Mouse (Mus musculus) heart, embryonic 15.5 days (tissue): ENCODE results near the gene Olfr995. TPM values are rescaled to one million over a fixed set of nuclear protein-coding genes. Genes with fewer than 3 reads are reported as not detected.

Source experiments
- ATAC-seq: fragments of 200-750 bp; cut with Nextera tagmentation; replicated peaks from 2 replicates; pipeline ENCODE4 v1.8.0; 2017; ENCODE audit warnings: low read depth, moderate TSS enrichment; ENCODE audit not compliant: insufficient number of reproducible peaks, insufficient read depth, low FRiP score
- H3K27ac ChIP-seq: fragments of 300-500 bp; sonication (generic); 2 replicates; pipeline ENCODE4 v1.5.1; 2015; ENCODE audit warnings: mild to moderate bottlenecking, inconsistent platforms
- H3K27me3 ChIP-seq: fragments of 300-500 bp; sonication (generic); 2 replicates; pipeline ENCODE4 v1.6.1; 2015; ENCODE audit warnings: inconsistent platforms
- H3K36me3 ChIP-seq: fragments of 300-500 bp; sonication (generic); 2 replicates; pipeline ENCODE4 v1.6.1; 2015; ENCODE audit warnings: mild to moderate bottlenecking, inconsistent platforms
- H3K4me1 ChIP-seq: fragments of 300-500 bp; sonication (generic); replicated peaks from 2 replicates; pipeline ENCODE4 v1.6.1; 2015; ENCODE audit warnings: inconsistent platforms
- H3K4me2 ChIP-seq: fragments of 300-500 bp; sonication (generic); 2 replicates; pipeline ENCODE4 v1.6.1; 2015; ENCODE audit warnings: inconsistent platforms, mild to moderate bottlenecking, moderate library complexity
- H3K4me3 ChIP-seq: fragments of 300-500 bp; sonication (generic); 2 replicates; pipeline ENCODE4 v1.5.1; 2015; ENCODE audit warnings: mild to moderate bottlenecking, inconsistent platforms
- H3K9ac ChIP-seq: fragments of 300-500 bp; sonication (generic); 2 replicates; pipeline ENCODE4 v1.6.1; 2015; ENCODE audit warnings: mild to moderate bottlenecking, inconsistent platforms
- H3K9me3 ChIP-seq: fragments of 300-500 bp; sonication (generic); replicated peaks from 2 replicates; pipeline ENCODE4 v1.6.1; 2016; ENCODE audit warnings: inconsistent platforms
- WGBS: fragments of 180-500 bp; shearing (Covaris S2); methylation state at CpG from one replicate; pipeline ENCODE4 v1.1.7; 2015; ENCODE audit warnings: mixed read lengths; 5-methylcytosine and 5-hydroxymethylcytosine counted together
- polyA plus RNA-seq: library from polyadenylated mRNA; unstranded; fragments of >200 nt; fragmentation: Nextera tagmentation; extraction: Ambion mirVana; gene quantifications from 2 replicates; pipeline ENCODE4 v1.2.1, GENCODE M21; 2015

Gene Olfr995
- polyA plus RNA-seq: not detected in 2 replicates

- no peaks in the 10 kb centered on the region for H3K4me1 ChIP-seq
- no peak for ATAC-seq
- H3K27me3 ChIP-seq: no peaks in the 10 kb centered on the region
- H3K27ac ChIP-seq: no peak within 1 kb of the TSS
- no peak within 1 kb of the TSS for H3K9ac ChIP-seq
- H3K4me2 ChIP-seq: no peak within 1 kb of the TSS
- H3K36me3 ChIP-seq: no peaks in the 10 kb centered on the region
- H3K9me3 ChIP-seq: no peaks in the 10 kb centered on the region
- WGBS: 11% methylated on average over 1 of the region's 1 CpGs
- no peak within 1 kb of the TSS for H3K4me3 ChIP-seq
Measured at GRCm38 (mm10) chr2:85443539-85443938, at the start of gene Olfr995. Olfr995 (minus strand) TSS chr2:85443639.

GRCm38 (mm10) chr2:85490396-85490795 is 47.0 kb upstream of the Olfr995 start:
- Histone ChIP-seq H3K9ac (no peak overlapping the region), H3K4me2 (no peak overlapping the region), H3K27me3 (no peaks in the 10 kb centered on the region), H3K36me3 (no peaks in the 10 kb centered on the region), H3K9me3 (no peaks in the 10 kb centered on the region), H3K4me1 (no peaks in the 10 kb centered on the region), H3K27ac (no peak overlapping the region), H3K4me3 (no peak overlapping the region)
- no peak for ATAC-seq
- WGBS: 65% methylated on average over 5 of the region's 5 CpGs

GRCm38 (mm10) chr2:85466801-85467325 is 23.4 kb upstream of the Olfr995 start:
- no peak for ATAC-seq

GRCm38 (mm10) chr2:85442546-85442945 is 893 bp downstream of the Olfr995 start:
- Histone ChIP-seq H3K4me2 (no peak overlapping the region), H3K27ac (no peak overlapping the region), H3K4me1 (no peaks in the 10 kb centered on the region), H3K36me3 (no peaks in the 10 kb centered on the region), H3K4me3 (no peak overlapping the region), H3K27me3 (no peaks in the 10 kb centered on the region), H3K9ac (no peak overlapping the region), H3K9me3 (no peaks in the 10 kb centered on the region)
- no peak for ATAC-seq

More at GRCm38 (mm10) chr2:85466801-85467325, 23.4 kb upstream of the Olfr995 start:
- H3K36me3 ChIP-seq: no peaks in the 10 kb centered on the region
- H3K4me1 ChIP-seq: no peaks in the 10 kb centered on the region
- no peak overlapping the region for H3K27ac ChIP-seq
- H3K9ac ChIP-seq: no peak overlapping the region
- H3K9me3 ChIP-seq: no peaks in the 10 kb centered on the region
- no peak overlapping the region for H3K4me2 ChIP-seq
- no peaks in the 10 kb centered on the region for H3K27me3 ChIP-seq
- 67% methylated on average over 3 of the region's 3 CpGs for WGBS
- no peak overlapping the region for H3K4me3 ChIP-seq

- H3K27me3 ChIP-seq: no peaks in the 10 kb centered on the region
- H3K4me3 ChIP-seq: no peak within 1 kb of the TSS
- no peak for ATAC-seq
- H3K9me3 ChIP-seq: no peaks in the 10 kb centered on the region
- H3K4me2 ChIP-seq: no peak within 1 kb of the TSS
- WGBS: 90% methylated on average over 3 of the region's 3 CpGs
- H3K9ac ChIP-seq: no peak within 1 kb of the TSS
- no peaks in the 10 kb centered on the region for H3K36me3 ChIP-seq
- no peak within 1 kb of the TSS for H3K27ac ChIP-seq
- H3K4me1 ChIP-seq: no peaks in the 10 kb centered on the region
Measured at GRCm38 (mm10) chr2:85436351-85436750, 7.1 kb downstream of the Olfr995 start, which contains the start of gene Olfr994. Olfr994 (minus strand) TSS chr2:85436451.

DNA sequence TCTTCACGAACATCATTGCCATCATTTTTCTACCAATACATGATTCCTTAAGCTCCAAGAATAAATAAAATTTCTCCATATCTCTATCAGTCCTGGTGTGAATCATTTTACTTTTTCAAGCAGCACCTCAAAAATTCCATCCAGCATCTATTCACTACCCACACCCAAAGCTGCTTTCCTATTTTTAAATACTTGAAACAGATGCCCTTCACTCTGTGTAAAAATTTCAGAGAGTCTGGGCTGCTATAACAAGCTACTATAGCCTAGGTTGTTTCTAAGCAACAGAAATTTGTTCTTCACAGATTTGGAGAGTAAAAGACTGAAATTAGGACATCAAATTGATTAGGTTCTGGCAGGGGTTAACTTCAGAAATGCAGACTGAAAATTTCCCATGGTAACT is 17.5 kb downstream of the Olfr995 start:
- no peaks in the 10 kb centered on the region for H3K36me3 ChIP-seq
- no peak overlapping the region for H3K4me2 ChIP-seq
- H3K9me3 ChIP-seq: no peaks in the 10 kb centered on the region
- WGBS: 70% methylated on average over 1 of the region's 1 CpGs
- no peak for ATAC-seq
- no peak overlapping the region for H3K9ac ChIP-seq
- H3K27ac ChIP-seq: no peak overlapping the region
- no peaks in the 10 kb centered on the region for H3K4me1 ChIP-seq
- no peak overlapping the region for H3K4me3 ChIP-seq
- no peaks in the 10 kb centered on the region for H3K27me3 ChIP-seq

DNA sequence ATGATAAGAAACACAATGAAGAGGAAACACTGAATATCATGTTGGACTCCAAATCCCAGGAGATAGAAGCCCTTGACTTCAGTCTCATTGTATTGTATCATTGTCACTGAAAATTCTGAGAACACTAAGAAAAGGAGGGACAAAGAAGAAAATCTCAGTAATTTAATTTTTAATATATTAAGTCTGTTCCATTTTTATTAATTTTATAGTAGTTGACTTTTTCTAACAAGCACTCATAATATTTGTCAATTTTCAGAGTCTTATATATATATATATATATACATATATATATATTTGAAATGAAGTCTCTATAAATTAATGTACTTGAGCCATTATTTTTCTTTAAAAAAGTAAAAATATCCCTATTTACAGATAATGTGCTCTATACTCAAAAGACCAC is 28.7 kb downstream of the Olfr995 start, which contains the start of gene Olfr993:
Gene Olfr993, minus strand, starts transcription at position 101 of the 400 bp plus-strand sequence.
- Histone ChIP-seq H3K4me2 (no peak within 1 kb of the TSS), H3K9me3 (no peaks in the 10 kb centered on the region), H3K4me1 (no peaks in the 10 kb centered on the region), H3K9ac (no peak within 1 kb of the TSS), H3K36me3 (no peaks in the 10 kb centered on the region), H3K4me3 (no peak within 1 kb of the TSS), H3K27ac (no peak within 1 kb of the TSS), H3K27me3 (no peaks in the 10 kb centered on the region)
- ATAC-seq: no peak

DNA sequence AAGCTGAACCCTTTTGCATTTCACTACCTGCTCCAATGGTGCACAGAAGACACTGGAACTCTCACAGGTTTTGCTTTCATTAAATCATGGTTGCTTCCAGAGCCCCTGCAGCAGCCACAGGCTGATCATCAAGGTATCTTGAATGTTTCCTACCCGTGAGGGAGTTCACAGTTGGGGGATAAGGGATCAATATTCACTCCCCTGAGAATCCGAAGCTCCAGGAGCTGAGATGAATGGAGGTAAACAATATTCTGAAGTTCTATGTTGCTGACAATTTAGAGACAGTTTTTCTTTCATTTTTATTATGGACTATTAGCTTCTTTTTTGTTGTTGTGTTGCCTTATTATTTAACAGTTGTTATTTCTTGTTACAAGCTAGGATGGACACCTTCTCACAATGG is 34.1 kb downstream of the Olfr995 start, which contains the start of gene Olfr992:
Gene Olfr992, minus strand, starts transcription at position 101 of the 400 bp plus-strand sequence.
- no peak within 1 kb of the TSS for H3K4me3 ChIP-seq
- H3K9me3 ChIP-seq: no peaks in the 10 kb centered on the region
- H3K4me2 ChIP-seq: no peak within 1 kb of the TSS
- H3K4me1 ChIP-seq: no peaks in the 10 kb centered on the region
- no peak for ATAC-seq
- WGBS: 44% methylated on average over 2 of the region's 2 CpGs
- H3K36me3 ChIP-seq: no peaks in the 10 kb centered on the region
- H3K9ac ChIP-seq: no peak within 1 kb of the TSS
- H3K27ac ChIP-seq: no peak within 1 kb of the TSS
- no peaks in the 10 kb centered on the region for H3K27me3 ChIP-seq

Other genes with a start within 250 kb of the Olfr995 start
- gene Lrrc55, start 246.4 kb downstream of the Olfr995 start, polyA plus RNA-seq: 0.37 and 0.48 TPM in 2 replicates
- not detected in 2 replicates for gene Olfr987, start 104.3 kb downstream of the Olfr995 start, polyA plus RNA-seq
- gene Olfr988, start 80.4 kb downstream of the Olfr995 start, polyA plus RNA-seq: not detected in 2 replicates
- not detected in 2 replicates for gene Olfr992, start 34.2 kb downstream of the Olfr995 start, polyA plus RNA-seq
- gene Olfr993, start 28.8 kb downstream of the Olfr995 start, polyA plus RNA-seq: not detected in 2 replicates
- not detected in 2 replicates for gene Olfr994, start 7.2 kb downstream of the Olfr995 start, polyA plus RNA-seq
- 0.15 and 0.29 TPM in 2 replicates for gene 4833423E24Rik, start 75.4 kb upstream of the Olfr995 start, polyA plus RNA-seq
- gene Olfr996, start 135.6 kb upstream of the Olfr995 start, polyA plus RNA-seq: not detected in 2 replicates
- gene Olfr998, start 145.3 kb upstream of the Olfr995 start, polyA plus RNA-seq: not detected in 2 replicates
- not detected in 2 replicates for gene Olfr1000, start 168.3 kb upstream of the Olfr995 start, polyA plus RNA-seq
- gene Olfr1002, start 207.1 kb upstream of the Olfr995 start, polyA plus RNA-seq: not detected in 2 replicates
- not detected in 2 replicates for gene Olfr154, start 220.8 kb upstream of the Olfr995 start, polyA plus RNA-seq
- not detected in 2 replicates for gene Olfr1006, start 235.1 kb upstream of the Olfr995 start, polyA plus RNA-seq
- gene Olfr1008, start 245.8 kb upstream of the Olfr995 start, polyA plus RNA-seq: not detected in 2 replicates